Mouse (Mus musculus) olfactory bulb, adult 2 months (tissue): ENCODE results near the gene Cmklr1. TPM values are rescaled to one million over a fixed set of nuclear protein-coding genes. Genes with fewer than 3 reads are reported as not detected.

Experiments used
- H3K27ac ChIP-seq: fragments of 200-500 bp; 2 replicates; pipeline ENCODE4 v1.5.1; 2012; ENCODE audit warnings: low read depth, low read length; ENCODE audit not compliant: insufficient read depth
- H3K4me1 ChIP-seq: fragments of 200-500 bp; 2 replicates; pipeline ENCODE4 v1.6.1; 2012; ENCODE audit warnings: low read length; ENCODE audit not compliant: control insufficient read depth, insufficient read depth
- H3K4me3 ChIP-seq: fragments of 200-500 bp; 2 replicates; pipeline ENCODE4 v1.5.1; 2012; ENCODE audit warnings: mild to moderate bottlenecking, low read depth, low read length, moderate library complexity; ENCODE audit not compliant: insufficient read depth
- CTCF ChIP-seq: fragments of 200-500 bp; IDR thresholded peaks from 2 replicates; pipeline ENCODE4 v1.5.1; 2012; ENCODE audit warnings: low read depth, mild to moderate bottlenecking, low read length, moderate library complexity; ENCODE audit not compliant: insufficient read depth
- POLR2A ChIP-seq: fragments of 200-500 bp; IDR thresholded peaks from 2 replicates; pipeline ENCODE4 v1.6.1; 2012; ENCODE audit warnings: mild to moderate bottlenecking, low read depth, low read length, moderate library complexity; ENCODE audit not compliant: insufficient read depth
- WGBS: fragments of 180-500 bp; shearing (Covaris S2); methylation state at CpG from one replicate; pipeline ENCODE4 v1.1.7; 2018; 5-methylcytosine and 5-hydroxymethylcytosine counted together
- polyA plus RNA-seq: library from polyadenylated mRNA; stranded (reverse); fragments of >200 nt; gene quantifications from 2 replicates; pipeline ENCODE4 v1.2.4, GENCODE M21; 2012; ENCODE audit warnings: low replicate concordance; ENCODE audit not compliant: missing spikeins, insufficient read depth, insufficient read length

Gene Cmklr1
- polyA plus RNA-seq, 1 experiment = not detected

DNA sequence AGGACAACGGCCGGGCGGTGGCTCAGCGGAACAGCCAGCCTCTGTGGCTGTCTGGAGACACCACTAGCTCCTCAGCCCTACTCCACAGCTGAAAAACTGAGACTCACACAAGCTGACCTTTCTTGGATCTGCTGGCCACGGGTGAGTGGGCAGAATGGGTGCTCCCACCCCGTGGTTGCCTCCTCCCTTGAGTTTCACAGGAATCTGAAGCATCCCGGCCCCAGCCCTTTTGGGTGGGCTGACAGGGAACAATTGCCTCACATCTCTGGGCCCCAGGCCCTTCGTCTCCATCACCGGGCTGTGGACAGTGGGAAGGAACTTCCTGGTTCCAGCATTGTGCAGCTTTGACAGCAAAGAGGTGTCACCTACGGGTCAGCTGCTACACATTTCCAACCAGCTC is 20.1 kb downstream of the Cmklr1 start:
- H3K27ac ChIP-seq = no peak overlapping the region
- peaks cover 41% of the 10 kb centered on the region for H3K4me1 ChIP-seq
- WGBS = 85% methylated on average over 10 of the region's 10 CpGs
- TF ChIP-seq POLR2A (no peak), CTCF (no peak)
- H3K4me3 ChIP-seq = no peak overlapping the region

DNA sequence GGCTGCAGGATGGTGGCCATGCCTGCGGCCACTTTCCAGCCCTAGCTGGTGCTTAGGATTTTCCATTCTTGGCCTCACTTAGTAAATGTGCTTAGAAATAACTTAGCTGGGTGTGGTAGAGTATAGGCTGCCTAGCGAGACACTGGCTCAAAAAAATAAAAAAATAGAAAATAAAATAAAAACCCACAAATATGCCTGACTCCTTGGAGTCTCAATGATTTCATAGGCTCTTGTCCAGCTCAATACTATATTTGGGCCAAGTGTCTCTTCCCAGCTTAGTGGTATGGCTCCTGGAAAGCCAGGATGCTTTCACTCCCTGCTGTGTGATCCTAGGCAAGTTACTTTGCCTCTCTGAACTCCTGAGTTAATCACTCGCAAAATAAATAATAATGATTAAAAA is 21.0 kb downstream of the Cmklr1 start:
- Histone ChIP-seq H3K27ac (no peak overlapping the region), H3K4me1 (peaks cover 38% of the 10 kb centered on the region), H3K4me3 (no peak overlapping the region)
- 86% methylated on average over 3 of the region's 3 CpGs for WGBS
- no peak for TF ChIP-seq CTCF
- no peak for TF ChIP-seq POLR2A

DNA sequence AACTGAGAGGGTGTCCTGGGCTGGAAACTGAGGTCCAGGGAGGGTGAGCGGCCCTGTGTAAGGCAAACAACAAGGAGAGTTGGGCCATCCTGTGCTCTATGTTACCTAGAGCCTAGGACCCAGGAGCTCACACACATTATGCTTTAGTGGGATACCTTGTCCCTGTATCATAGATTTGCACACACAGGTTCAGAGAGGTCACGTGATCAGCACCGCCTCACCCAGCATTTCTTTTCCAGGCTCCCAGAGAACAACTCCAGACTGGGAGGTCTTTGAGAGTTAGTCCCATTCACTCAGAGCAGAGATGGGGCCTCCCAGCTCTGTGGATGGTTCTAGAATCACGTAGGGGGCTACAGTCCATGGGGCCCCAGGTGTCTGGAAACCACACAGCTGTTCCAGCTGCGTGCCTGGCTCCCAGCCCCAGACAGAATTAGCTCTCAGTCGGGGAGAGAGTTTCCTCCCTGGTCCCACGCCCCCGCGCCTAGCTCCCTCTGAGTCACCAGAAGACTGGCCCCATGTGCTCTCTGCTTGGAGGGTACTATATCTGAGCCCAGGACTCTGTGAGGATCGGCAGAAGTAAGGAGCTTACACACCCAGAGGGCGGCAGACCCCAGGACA is 22.3 kb downstream of the Cmklr1 start:
- TF ChIP-seq CTCF (no peak), POLR2A (no peak)
- H3K27ac ChIP-seq = no peak overlapping the region
- no peak overlapping the region for H3K4me3 ChIP-seq
- 39% methylated on average over 11 of the region's 11 CpGs for whole genome bisulfite sequencing
- H3K4me1 ChIP-seq = peaks cover 29% of the 10 kb centered on the region

DNA sequence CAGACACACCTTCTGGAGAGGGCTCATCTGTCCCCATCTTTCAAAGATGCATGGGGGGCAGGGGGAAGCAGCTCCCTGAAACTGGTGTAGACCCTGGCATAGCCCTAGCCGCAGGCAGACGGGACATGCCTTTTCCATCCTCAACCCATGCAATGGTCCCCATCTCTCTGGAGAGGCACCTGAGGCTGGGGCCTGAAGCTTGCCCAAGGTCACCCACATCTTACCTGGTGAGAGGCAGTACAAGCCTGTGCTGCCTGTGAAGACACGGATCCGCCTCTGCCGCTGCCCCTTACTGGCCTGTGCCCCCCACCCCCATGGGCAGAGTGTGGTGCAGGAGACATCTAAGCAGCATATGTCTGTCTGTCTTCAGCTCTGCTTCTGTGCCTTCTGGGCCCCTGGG is 23.2 kb downstream of the Cmklr1 start:
- Histone ChIP-seq H3K27ac (no peak overlapping the region), H3K4me1 (peaks cover 29% of the 10 kb centered on the region), H3K4me3 (no peak overlapping the region)
- WGBS = 93% methylated on average over 5 of the region's 5 CpGs
- TF ChIP-seq POLR2A (no peak), CTCF (no peak)

DNA sequence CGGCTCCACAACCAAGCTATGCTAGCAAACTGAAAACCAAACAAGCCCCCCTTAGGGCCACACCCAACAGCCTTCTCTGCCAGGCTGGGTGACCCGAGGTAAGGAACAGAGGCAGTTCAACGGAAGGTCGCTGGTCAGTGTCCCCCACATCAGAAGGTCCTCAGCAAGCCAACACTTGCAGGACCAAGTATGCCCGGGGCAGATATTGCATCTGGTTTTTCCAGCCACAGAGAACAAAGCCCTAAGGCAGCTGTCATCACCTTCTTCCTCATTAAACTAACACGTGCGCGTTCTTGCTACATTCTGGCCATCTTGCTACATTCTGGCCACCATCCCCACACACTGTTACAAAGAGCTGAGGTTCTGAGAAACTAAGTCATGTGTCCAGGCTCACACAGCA is 23.9 kb downstream of the Cmklr1 start:
- Histone ChIP-seq H3K27ac (no peak overlapping the region), H3K4me3 (no peak overlapping the region), H3K4me1 (peaks cover 29% of the 10 kb centered on the region)
- WGBS = 89% methylated on average over 8 of the region's 8 CpGs
- TF ChIP-seq CTCF = no peak
- TF ChIP-seq POLR2A = no peak

DNA sequence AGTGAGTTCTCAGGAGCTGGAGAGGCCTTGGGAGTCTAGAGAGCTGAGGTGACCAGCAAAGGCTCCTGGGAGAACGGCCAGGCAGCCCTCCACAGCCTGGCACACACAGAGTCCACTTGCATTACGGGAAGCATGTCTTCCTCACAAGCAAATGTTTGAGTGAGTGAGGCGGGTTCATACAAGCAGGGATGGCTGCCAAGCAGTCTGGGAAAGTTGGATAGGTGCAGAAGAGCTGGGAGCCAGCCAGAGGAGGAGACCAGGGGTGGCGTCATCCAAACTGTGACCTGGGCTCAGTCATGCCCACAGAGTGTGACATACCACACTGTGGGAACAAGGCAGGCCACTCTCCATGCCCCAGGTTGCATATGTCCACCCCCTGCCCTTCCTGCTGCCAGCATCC is 25.2 kb downstream of the Cmklr1 start:
- 86% methylated on average over 4 of the region's 4 CpGs for WGBS
- H3K4me3 ChIP-seq = no peak overlapping the region
- no peak overlapping the region for H3K27ac ChIP-seq
- TF ChIP-seq POLR2A (no peak), CTCF (no peak)
- H3K4me1 ChIP-seq = peaks cover 24% of the 10 kb centered on the region

DNA sequence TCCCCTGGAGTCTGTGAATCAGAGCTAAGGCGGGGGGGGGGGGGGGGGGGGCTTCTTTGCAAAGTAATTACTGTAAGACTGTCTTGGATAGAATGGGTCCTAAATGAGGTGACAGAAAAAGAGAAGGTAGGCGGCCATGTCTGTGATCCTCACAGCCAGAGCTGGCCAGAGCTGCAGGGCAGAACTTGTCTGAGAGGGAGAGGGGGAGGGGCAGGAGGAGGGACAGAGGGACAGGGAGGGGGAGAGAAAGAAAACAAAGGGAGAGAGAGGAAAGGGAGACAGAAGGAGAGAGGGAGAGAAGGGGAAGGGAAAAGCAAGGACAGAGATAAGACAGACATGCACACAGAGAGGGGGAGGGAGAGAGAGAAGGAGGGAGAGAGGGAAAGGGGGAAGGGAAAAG is 27.2 kb downstream of the Cmklr1 start:
- H3K4me3 ChIP-seq = no peak overlapping the region
- H3K4me1 ChIP-seq = peaks cover 18% of the 10 kb centered on the region
- TF ChIP-seq CTCF (no peak), POLR2A (no peak)
- 35% methylated on average over 2 of the region's 2 CpGs for WGBS
- no peak overlapping the region for H3K27ac ChIP-seq

DNA sequence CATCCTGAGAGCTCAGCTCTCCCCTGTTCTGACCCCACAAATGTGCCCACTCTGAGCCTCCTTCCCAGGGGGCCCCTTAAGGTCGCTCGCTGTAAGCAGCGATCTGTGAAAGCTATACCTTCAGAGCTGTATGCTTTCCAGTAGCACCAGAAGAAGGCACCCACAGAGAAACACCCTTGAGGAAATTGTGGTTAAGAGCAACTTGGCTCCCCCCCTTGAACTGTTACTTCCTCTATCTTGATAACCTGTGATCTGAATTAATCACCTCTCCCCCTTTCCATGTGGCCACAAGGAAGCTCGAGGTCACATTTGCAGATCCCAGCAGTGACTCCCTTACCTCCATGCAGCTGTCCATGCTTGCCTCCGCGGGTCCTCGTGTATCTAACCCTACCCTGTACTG is 29.2 kb downstream of the Cmklr1 start:
- Histone ChIP-seq H3K27ac (no peak overlapping the region), H3K4me1 (no peaks in the 10 kb centered on the region), H3K4me3 (no peak overlapping the region)
- WGBS = 87% methylated on average over 7 of the region's 7 CpGs
- TF ChIP-seq POLR2A = no peak
- no peak for TF ChIP-seq CTCF

DNA sequence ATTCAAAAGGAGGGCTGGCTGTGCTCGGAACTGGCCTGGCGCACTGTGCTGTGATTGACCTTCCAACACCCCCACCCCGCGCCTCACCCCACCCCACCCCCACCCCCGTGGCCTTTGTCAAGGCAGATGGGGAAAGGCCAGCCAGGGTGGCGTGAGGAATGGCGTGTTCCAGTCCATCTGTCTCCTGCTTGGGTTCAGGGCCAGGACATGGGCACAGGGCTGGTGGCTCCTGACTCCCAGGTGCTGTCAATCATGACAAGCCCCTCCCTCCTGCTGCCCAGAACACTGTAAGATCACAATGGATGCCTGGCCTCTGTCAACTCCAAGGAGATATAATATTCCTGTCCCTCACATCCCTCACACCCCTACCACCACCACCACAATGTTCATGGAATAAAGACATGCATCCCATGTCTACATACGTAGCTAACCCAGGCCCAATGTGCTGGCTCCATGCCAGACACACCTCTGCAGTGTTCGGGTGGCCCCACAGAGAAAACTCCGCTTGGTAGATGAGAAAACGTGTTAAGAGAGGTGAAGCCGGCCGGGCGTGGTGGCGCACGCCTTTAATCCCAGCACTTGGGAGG is 30.0 kb downstream of the Cmklr1 start:
- 79% methylated on average over 16 of the region's 16 CpGs for WGBS
- TF ChIP-seq POLR2A (no peak), CTCF (no peak)
- Histone ChIP-seq H3K4me3 (no peak overlapping the region), H3K4me1 (no peaks in the 10 kb centered on the region), H3K27ac (no peak overlapping the region)

DNA sequence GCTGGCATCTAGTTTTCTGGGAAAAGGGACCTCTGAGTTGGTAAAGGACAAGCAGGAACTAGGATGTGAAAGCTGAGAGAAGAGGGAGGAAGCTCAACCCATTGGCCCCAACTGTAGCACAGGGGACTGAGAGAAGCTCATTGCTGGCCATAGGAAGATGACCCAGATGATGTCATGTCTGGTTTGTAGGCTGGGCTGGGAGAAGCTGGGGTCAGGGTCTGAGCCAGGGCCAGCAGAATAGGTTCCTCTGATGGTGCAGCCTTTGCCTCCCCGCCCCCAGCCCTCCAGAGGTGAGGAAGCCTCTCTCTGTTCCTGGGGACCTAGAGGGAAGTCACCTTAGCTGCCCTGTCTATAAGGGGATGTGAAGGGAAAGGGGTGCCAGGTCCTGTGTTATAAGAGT is 31.1 kb downstream of the Cmklr1 start:
- 100% methylated on average over 1 of the region's 1 CpGs for WGBS
- H3K4me3 ChIP-seq = no peak overlapping the region
- TF ChIP-seq POLR2A = no peak
- no peak for TF ChIP-seq CTCF

DNA sequence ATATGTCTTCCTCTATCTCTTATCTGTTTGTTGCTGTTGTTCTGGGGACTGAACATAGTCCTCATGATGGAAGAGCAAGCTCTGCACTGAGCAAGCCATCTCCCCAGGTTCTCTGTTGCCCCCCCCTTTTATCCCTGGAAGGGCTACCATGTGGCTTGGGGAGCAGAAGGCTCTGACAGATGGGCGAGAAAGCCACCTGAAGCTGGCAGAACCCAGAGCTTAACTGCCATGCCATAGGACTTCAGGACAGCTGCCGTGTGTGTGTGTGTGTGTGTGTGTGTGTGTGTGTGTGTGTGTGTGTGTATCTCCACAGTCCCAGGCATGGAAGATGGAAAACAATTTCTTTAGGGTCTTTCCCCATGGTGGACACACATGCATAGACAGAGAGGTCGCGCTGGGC is 31.5 kb downstream of the Cmklr1 start:
- Histone ChIP-seq H3K4me1 (no peaks in the 10 kb centered on the region), H3K4me3 (no peak overlapping the region), H3K27ac (no peak overlapping the region)
- 97% methylated on average over 4 of the region's 4 CpGs for WGBS
- TF ChIP-seq POLR2A (no peak), CTCF (no peak)

More for the DNA sequence above, 31.1 kb downstream of the Cmklr1 start:
- Histone ChIP-seq H3K27ac (no peak overlapping the region), H3K4me1 (no peaks in the 10 kb centered on the region)
